Mouse (Mus musculus) lung, postnatal 0 days (tissue): ENCODE data around the gene Nhs.

Source experiments
- CTCF ChIP-seq: IDR thresholded peaks from 2 replicates; pipeline ENCODE4 v1.5.1; 2016; ENCODE audit warnings: antibody characterized with exemption, mild to moderate bottlenecking
- EP300 ChIP-seq: IDR thresholded peaks from 2 replicates; pipeline ENCODE4 v1.6.1; 2016; ENCODE audit warnings: antibody characterized with exemption, mild to moderate bottlenecking, control low read depth

GRCm38 (mm10) chrX:162012570-162012969 lies 147.0 kb downstream of the Nhs start:
- TF ChIP-seq CTCF (no peak), EP300 (no peak)
